Mouse (Mus musculus): ENCODE data around the gene Mif4gd. TPM values are rescaled to one million over a fixed set of nuclear protein-coding genes. Genes with fewer than 3 reads are reported as not detected.

Mif4gd gene
- polyA plus RNA-seq, 1 experiment: 144 TPM

- no peak for DNase-seq
- H3K4me3 ChIP-seq (ENCODE audit: insufficient read depth, low read depth, low read length): no peak overlapping the region
- H3K36me3 ChIP-seq (ENCODE audit: control insufficient read depth, insufficient read depth, low read length): 0 out of 2 replicates have a peak, but pooled peaks cover 1% of the 10 kb centered on the region
- H3K27me3 ChIP-seq (replicated peaks; ENCODE audit: control insufficient read depth, insufficient read depth, low read length): no peaks in the 10 kb centered on the region
- peaks cover 14% of the 10 kb centered on the region; the same call in 1 of the 2 replicates for H3K4me1 ChIP-seq (ENCODE audit: control insufficient read depth, insufficient read depth, low read length)
- H3K27ac ChIP-seq (ENCODE audit: insufficient read depth, low read depth, low read length): no peak overlapping the region
- WGBS: 92% methylated on average over 18 of the region's 18 CpGs
- TF ChIP-seq POLR2A (IDR thresholded peaks at IDR 0.05; ENCODE audit: low read depth, low read length) (no peak), CTCF (conservative IDR thresholded peaks at IDR 0.05; ENCODE audit: insufficient read depth, insufficient read length, low read depth, low read length) (no peak)
These were observed 6.0 kb downstream of the Mif4gd start for GRCm38 (mm10) chr11:115606733-115607132.

DNA sequence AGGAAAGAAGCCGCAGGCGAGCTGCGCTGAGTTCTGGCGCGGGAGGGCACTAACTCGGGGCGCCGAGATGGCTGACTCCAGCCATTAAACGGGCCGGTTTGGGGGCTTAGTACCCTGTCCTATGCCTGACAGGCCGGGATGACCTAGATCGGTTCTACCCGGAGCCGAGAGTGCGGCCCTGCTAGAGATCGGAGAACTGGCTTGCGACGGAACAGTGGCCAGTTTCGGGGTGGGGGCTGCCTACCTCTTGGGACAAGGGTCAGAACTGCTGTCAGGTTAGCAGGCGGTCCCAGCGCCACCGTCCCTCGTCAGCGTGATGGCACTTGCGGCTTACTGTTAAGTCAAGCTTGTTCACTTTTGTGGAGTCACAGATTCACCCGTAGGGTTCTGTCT is 8.5 kb downstream of the Mif4gd start:
- peak overlapping the region; percentile 99 for H3K27ac ChIP-seq (ENCODE audit: insufficient read depth, low read depth, low read length)

DNA sequence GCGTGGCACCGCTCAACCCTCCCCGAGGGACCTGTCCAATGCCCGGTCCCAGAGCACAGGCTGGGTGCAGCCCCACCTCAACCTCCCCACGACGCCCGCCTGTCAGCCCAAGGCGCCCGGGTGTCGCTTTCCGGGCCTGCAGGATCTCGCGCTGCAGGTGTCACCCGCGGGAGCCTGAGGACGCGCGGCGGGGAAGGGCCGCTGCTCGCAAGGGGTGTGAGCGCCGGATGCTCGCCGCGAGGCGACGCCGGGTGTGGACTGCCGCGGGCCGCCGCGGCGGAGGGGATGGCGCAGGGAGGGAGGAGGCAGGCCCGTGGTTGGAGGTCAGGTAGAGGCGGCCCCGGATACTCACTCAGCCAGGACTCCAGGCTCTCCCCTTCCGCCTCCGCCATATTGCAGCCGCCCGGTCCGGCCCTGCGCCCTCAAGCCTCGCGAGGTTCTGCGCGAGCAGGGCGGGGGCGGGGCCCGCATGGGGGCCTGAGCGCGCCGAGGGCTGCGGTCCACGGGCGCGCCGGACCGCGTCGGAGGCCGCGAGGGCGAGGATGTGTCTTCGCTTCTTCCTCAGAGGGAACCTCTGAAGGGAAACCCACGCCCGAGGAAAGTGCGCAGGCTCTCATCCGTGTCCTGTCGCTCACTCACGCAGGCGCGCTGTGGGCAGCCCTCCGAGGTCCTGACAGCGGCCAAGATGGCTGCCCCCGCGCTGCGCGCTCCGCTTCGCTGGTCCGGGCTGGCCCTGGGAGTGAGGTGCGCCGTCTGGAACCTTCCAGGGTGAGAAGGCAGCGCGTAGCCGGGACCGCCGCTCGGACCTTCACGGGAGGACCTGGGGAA is 9.1 kb downstream of the Mif4gd start, which contains the start of the genes Mrps7 and Gga3:
Mrps7 (plus strand) TSS at position 450 of the 828 bp plus-strand sequence.
Gga3 (minus strand) TSS at position 576 of the 828 bp plus-strand sequence.
- peaks cover 6% of the 10 kb centered on the region; the same call in 1 of the 2 replicates for H3K4me1 ChIP-seq (ENCODE audit: control insufficient read depth, insufficient read depth, low read length)
- H3K36me3 ChIP-seq (ENCODE audit: control insufficient read depth, insufficient read depth, low read length): 0 out of 2 replicates have a peak, but pooled peaks cover 1% of the 10 kb centered on the region
- no peaks in the 10 kb centered on the region for H3K27me3 ChIP-seq (replicated peaks; ENCODE audit: control insufficient read depth, insufficient read depth, low read length)
- under 1% methylated on average over 92 of the region's 93 CpGs for WGBS
- peak within 1 kb of the TSS; percentile 93 for H3K4me3 ChIP-seq (ENCODE audit: insufficient read depth, low read depth, low read length)
- H3K27ac ChIP-seq (ENCODE audit: insufficient read depth, low read depth, low read length): peak within 1 kb of the TSS; percentile 99
- peak; percentile 96 for DNase-seq
- TF ChIP-seq CTCF (conservative IDR thresholded peaks at IDR 0.05; ENCODE audit: insufficient read depth, insufficient read length, low read depth, low read length) (no peak), POLR2A (IDR thresholded peaks at IDR 0.05; ENCODE audit: low read depth, low read length) (peak; percentile 68)

More for the DNA sequence above, 8.5 kb downstream of the Mif4gd start:
- TF ChIP-seq CTCF (conservative IDR thresholded peaks at IDR 0.05; ENCODE audit: insufficient read depth, insufficient read length, low read depth, low read length) (no peak), POLR2A (IDR thresholded peaks at IDR 0.05; ENCODE audit: low read depth, low read length) (no peak)
- no peaks in the 10 kb centered on the region for H3K27me3 ChIP-seq (replicated peaks; ENCODE audit: control insufficient read depth, insufficient read depth, low read length)
- H3K4me1 ChIP-seq (ENCODE audit: control insufficient read depth, insufficient read depth, low read length): peaks cover 6% of the 10 kb centered on the region; the same call in 1 of the 2 replicates
- 0 out of 2 replicates have a peak, but pooled peaks cover 1% of the 10 kb centered on the region for H3K36me3 ChIP-seq (ENCODE audit: control insufficient read depth, insufficient read depth, low read length)
- peak overlapping the region; percentile 93 for H3K4me3 ChIP-seq (ENCODE audit: insufficient read depth, low read depth, low read length)
- under 1% methylated on average over 26 of the region's 26 CpGs for WGBS
- DNase-seq: peak; percentile 48

DNA sequence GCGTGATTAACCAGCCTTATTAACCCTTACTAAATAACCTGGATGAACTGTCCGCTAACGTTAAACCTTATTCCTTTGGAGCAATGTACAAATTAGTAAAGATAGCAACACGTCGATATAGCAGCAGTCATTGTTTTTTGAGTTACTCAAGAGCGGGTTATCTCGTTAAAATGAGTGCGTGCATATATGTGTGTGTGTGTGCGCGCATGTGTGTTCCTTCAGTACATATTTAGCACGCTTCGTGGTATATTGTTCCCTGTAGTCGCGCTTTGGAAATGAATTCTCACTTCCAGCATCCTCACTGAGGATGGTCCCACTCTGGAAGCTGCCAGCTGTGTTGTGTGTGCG is 9.7 kb downstream of the Mif4gd start:
- H3K27ac ChIP-seq (ENCODE audit: insufficient read depth, low read depth, low read length): peak overlapping the region; percentile 77
- under 1% methylated on average over 15 of the region's 15 CpGs for WGBS
- peak overlapping the region; percentile 93 for H3K4me3 ChIP-seq (ENCODE audit: insufficient read depth, low read depth, low read length)
- 0 out of 2 replicates have a peak, but pooled peaks cover 1% of the 10 kb centered on the region for H3K36me3 ChIP-seq (ENCODE audit: control insufficient read depth, insufficient read depth, low read length)
- H3K4me1 ChIP-seq (ENCODE audit: control insufficient read depth, insufficient read depth, low read length): peaks cover 6% of the 10 kb centered on the region; the same call in 1 of the 2 replicates
- no peak for TF ChIP-seq CTCF (conservative IDR thresholded peaks at IDR 0.05; ENCODE audit: insufficient read depth, insufficient read length, low read depth, low read length)
- no peak for TF ChIP-seq POLR2A (IDR thresholded peaks at IDR 0.05; ENCODE audit: low read depth, low read length)
- H3K27me3 ChIP-seq (replicated peaks; ENCODE audit: control insufficient read depth, insufficient read depth, low read length): no peaks in the 10 kb centered on the region
- no peak for DNase-seq

DNA sequence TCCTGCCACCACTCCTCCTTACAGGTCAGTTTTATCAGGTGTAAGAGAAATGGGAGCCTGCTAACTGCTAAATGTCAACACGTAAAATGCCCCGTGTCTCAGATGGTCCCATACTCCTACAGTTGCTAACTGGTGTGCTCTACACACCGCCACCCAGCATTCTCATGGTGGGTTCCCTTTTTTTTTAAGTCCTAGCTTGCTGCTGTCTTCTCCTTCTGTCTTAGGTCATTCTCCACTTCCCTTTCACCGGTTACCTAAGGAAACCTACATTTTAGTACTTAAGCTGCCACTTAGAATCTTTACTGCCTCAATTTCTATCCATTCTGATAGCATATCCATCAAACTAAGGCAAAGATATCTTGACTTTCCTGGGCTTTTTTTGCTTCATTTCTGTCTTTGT is 11.6 kb downstream of the Mif4gd start:
- TF ChIP-seq POLR2A (IDR thresholded peaks at IDR 0.05; ENCODE audit: low read depth, low read length) (no peak), CTCF (conservative IDR thresholded peaks at IDR 0.05; ENCODE audit: insufficient read depth, insufficient read length, low read depth, low read length) (no peak)
- H3K36me3 ChIP-seq (ENCODE audit: control insufficient read depth, insufficient read depth, low read length): no peaks in the 10 kb centered on the region
- H3K4me1 ChIP-seq (ENCODE audit: control insufficient read depth, insufficient read depth, low read length): peaks cover 6% of the 10 kb centered on the region; the same call in 1 of the 2 replicates
- no peak for DNase-seq
- 69% methylated on average over 4 of the region's 4 CpGs for WGBS
- H3K4me3 ChIP-seq (ENCODE audit: insufficient read depth, low read depth, low read length): no peak overlapping the region
- H3K27me3 ChIP-seq (replicated peaks; ENCODE audit: control insufficient read depth, insufficient read depth, low read length): no peaks in the 10 kb centered on the region
- no peak overlapping the region for H3K27ac ChIP-seq (ENCODE audit: insufficient read depth, low read depth, low read length)

GRCm38 (mm10) chr11:115600743-115601142 is 12.0 kb downstream of the Mif4gd start:
- Histone ChIP-seq H3K27me3 (replicated peaks; ENCODE audit: control insufficient read depth, insufficient read depth, low read length) (no peaks in the 10 kb centered on the region), H3K4me3 (ENCODE audit: insufficient read depth, low read depth, low read length) (no peak overlapping the region), H3K27ac (ENCODE audit: insufficient read depth, low read depth, low read length) (no peak overlapping the region), H3K4me1 (ENCODE audit: control insufficient read depth, insufficient read depth, low read length) (peaks cover 6% of the 10 kb centered on the region; the same call in 1 of the 2 replicates), H3K36me3 (ENCODE audit: control insufficient read depth, insufficient read depth, low read length) (no peaks in the 10 kb centered on the region)
- WGBS: 89% methylated on average over 15 of the region's 15 CpGs
- DNase-seq: no peak
- TF ChIP-seq POLR2A (IDR thresholded peaks at IDR 0.05; ENCODE audit: low read depth, low read length) (no peak), CTCF (conservative IDR thresholded peaks at IDR 0.05; ENCODE audit: insufficient read depth, insufficient read length, low read depth, low read length) (no peak)

DNA sequence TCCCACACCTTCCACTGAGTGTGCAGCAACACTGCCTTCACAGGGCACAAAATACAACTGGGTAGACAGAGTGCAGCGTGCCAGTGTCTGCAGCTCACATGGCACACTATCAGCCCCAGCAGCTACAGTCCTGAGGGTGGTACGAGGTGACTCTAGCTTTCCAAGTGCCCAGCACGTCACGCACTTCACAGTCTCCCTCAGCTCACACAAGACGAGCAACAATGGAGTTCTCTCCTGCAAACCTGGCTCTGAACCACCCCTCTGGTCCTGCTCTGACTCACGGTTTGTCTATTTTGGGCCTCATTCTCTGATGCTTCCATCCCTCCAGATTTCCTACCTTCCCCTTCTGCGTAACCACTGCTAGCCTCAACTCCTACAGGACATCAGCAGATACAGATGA is 13.0 kb downstream of the Mif4gd start:
- H3K4me3 ChIP-seq (ENCODE audit: insufficient read depth, low read depth, low read length): no peak overlapping the region
- H3K27me3 ChIP-seq (replicated peaks; ENCODE audit: control insufficient read depth, insufficient read depth, low read length): no peaks in the 10 kb centered on the region
- no peak for DNase-seq
- peaks cover 6% of the 10 kb centered on the region; the same call in 1 of the 2 replicates for H3K4me1 ChIP-seq (ENCODE audit: control insufficient read depth, insufficient read depth, low read length)
- H3K27ac ChIP-seq (ENCODE audit: insufficient read depth, low read depth, low read length): no peak overlapping the region
- 91% methylated on average over 7 of the region's 7 CpGs for WGBS
- no peaks in the 10 kb centered on the region for H3K36me3 ChIP-seq (ENCODE audit: control insufficient read depth, insufficient read depth, low read length)
- no peak for TF ChIP-seq POLR2A (IDR thresholded peaks at IDR 0.05; ENCODE audit: low read depth, low read length)
- no peak for TF ChIP-seq CTCF (conservative IDR thresholded peaks at IDR 0.05; ENCODE audit: insufficient read depth, insufficient read length, low read depth, low read length)
